Mouse (Mus musculus) left cerebral cortex, adult 18-20 months (tissue): ENCODE data around the gene Vps36. TPM values are rescaled to one million over a fixed set of nuclear protein-coding genes. Genes with fewer than 3 reads are reported as not detected.

Experiments
- DNase-seq, 2 experiments: peaks; one replicate each; pipeline ENCODE4 v3.0.0; 2021 to 2022; ENCODE audit warnings: low spot score in 2 of 2, mixed read lengths in 1 of 2
- total RNA-seq, 2 experiments: library from RNA; stranded (reverse); gene quantifications; 2 replicates each; pipeline ENCODE4 v1.2.3; 2021

Gene Vps36
- total RNA-seq, 2 experiments from 2014 or later, result 20.4 to 24.1 TPM

GRCm38 (mm10) chr8:22207535-22207934 lies 14.9 kb downstream of the Vps36 start:
- DNase-seq, result no peak

DNA sequence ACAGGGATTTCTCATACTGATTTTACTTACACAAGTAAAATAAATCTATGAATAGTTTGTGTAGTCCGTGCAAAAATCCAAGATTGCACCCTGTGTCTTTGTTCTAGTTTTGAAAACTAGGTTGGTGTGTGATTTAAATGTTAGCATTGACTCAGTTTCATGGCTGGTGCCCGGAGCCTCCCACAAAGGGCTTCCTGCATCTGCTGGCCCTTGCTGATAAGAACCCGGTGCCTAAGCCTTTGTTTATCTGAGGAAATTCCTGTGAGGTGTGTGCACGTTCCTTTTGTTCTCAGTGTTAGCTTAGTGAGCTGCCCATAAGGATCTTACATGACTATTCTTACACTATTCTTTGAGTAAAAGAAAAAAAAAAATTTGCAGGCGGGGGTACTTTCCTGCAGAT lies 16.4 kb downstream of the Vps36 start:
- DNase-seq, result no peak

GRCm38 (mm10) chr8:22214826-22215225 lies 22.2 kb downstream of the Vps36 start:
- no peak for DNase-seq

- DNase-seq, result no peak
Observed at GRCm38 (mm10) chr8:22226361-22226760, 33.8 kb downstream of the Vps36 start.

- DNase-seq, result peak in 1 of 2 experiments; percentile 9
Observed at GRCm38 (mm10) chr8:22227061-22227877, 34.7 kb downstream of the Vps36 start, which contains the start of gene Thsd1. Gene Thsd1, plus strand, starts transcription at chr8:22227313.

DNA sequence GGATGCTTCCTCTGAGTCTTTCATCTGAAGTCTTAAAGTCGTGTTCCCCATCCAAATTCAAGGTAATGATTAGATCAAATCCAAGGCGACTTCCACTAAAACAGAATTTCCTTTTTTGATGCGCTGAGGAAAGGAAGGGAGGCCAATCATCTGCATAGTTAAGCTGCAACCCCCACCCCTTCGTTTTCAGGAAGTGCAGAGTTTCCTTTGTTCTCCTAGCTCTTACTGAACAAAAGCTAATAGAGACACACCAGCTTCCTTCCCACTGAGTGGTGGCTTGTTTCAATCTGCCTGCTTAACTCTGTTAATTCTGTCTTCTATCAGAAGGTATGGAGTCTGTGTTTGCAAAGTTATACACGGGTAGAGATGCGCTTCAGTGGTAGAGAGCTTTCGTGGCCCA lies 36.0 kb downstream of the Vps36 start:
- DNase-seq, result no peak

DNA sequence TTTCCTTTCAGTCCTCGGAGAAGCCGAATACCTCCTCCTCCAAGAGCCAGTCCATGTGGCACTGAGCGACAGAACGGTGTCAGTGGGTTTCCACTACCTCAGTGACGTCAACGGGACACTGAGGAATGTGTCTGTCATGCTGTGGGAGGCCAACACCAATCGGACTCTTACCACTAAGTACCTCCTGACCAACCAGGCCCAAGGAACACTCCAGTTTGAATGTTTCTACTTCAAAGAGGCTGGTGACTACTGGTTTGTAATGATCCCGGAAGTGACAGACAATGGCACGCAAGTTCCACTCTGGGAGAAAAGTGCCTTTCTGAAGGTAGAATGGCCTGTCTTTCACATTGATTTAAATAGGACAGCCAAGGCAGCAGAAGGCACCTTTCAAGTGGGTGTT lies 50.4 kb downstream of the Vps36 start:
- no peak for DNase-seq

- DNase-seq, result no peak
Observed at GRCm38 (mm10) chr8:22245663-22246062, 53.1 kb downstream of the Vps36 start.

DNA sequence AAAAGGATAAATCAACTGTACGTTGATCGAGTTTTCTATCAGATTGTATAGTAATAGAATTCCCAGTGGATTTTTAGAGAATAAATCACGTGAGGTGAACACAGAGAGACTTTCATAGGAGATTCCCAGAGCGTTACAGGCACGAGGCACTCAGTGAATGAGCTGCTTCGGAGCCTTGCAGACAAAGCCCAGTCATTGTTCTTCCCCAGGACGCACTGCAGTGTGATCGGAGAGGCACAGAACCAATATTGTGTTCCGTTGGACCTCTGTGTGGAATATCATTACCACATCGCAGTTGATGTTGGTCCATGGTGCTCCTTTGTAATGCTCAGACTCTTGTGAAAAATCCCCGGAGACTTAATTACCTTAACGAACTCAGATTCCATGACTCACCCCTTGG lies 55.3 kb downstream of the Vps36 start:
- no peak for DNase-seq

- DNase-seq, result no peak
Observed at GRCm38 (mm10) chr8:22249080-22249479, 56.5 kb downstream of the Vps36 start.

GRCm38 (mm10) chr8:22258946-22259450 lies 66.4 kb downstream of the Vps36 start:
- no peak for DNase-seq

DNA sequence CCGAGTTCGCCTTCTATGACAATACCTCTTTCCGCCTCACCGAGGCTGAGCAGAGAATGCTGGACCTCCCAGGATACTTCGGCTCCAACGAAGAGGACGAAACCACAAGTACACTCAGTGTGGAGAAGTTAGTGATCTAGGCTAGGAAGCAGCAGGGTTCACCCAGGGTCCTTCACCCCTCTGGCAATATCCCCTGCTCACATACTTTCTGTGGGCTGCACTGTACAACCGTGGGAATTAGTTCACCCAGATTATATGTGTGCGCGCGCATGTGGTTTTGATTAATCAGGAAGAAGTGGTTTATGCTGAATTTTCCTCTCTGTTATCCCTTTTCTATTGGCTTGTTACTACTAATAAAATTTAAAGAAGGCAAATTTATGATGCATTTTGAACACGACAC lies 66.9 kb downstream of the Vps36 start:
- DNase-seq, result no peak

GRCm38 (mm10) chr8:22260091-22260722 lies 67.6 kb downstream of the Vps36 start:
- no peak for DNase-seq

DNA sequence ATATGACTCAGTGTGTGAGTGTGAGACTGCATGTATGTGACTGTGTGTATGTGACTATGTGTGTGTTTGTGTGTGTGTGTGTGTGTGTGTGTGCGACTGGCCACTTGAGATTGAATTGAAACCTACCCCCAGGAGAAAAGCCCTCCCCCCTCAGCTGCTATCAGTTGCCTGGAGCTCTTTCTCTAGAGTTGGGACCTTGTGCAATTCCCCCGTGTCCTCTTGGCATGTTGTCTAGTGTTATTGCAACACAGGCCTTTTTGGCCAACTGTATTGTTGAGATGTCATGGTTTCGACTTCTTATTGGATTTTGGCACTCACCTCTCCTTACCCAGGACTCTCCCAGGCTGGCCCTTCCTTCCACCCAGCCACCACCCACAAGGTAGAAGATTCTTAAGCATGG lies 69.7 kb downstream of the Vps36 start:
- no peak for DNase-seq

GRCm38 (mm10) chr8:22264292-22264691 lies 71.7 kb downstream of the Vps36 start:
- no peak for DNase-seq

DNA sequence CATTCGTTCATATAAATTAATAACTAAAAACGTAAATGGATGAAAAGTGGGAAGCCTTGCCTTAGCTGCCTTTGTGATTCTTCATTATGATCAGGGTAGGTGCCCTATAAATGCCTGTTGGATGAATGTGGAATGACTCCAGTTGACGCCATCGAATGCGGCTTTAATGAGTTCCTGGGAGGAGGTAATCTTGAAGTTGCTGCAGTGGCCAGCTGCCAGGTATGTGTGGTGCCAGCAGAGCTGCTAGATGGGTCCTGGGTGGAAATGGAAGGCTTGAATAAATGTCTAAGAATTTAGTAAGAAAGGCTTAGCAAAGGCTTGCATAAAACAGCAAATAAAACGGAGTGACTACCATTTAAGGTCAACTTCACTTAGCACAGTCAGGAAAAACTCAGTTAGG lies 72.2 kb downstream of the Vps36 start:
- DNase-seq, result no peak

DNA sequence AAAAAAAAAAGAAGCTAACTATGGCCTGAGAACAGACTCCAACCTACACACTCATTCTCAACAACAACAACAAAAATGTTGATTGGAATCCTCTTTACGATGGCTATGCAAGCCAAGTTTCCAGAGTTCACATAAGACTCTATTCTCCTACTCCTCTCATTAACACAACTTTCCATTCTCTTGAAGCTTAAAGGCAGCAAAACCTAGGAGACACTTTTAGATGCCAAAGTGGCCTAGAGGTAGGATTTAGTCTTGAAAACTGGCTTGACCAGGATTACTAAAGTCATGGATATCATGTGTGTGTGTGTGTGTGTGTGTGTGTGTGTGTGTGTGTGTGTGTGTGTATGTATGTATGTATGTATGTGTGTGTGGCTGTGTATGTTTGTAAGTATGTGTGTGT lies 72.6 kb downstream of the Vps36 start:
- DNase-seq, result no peak

DNA sequence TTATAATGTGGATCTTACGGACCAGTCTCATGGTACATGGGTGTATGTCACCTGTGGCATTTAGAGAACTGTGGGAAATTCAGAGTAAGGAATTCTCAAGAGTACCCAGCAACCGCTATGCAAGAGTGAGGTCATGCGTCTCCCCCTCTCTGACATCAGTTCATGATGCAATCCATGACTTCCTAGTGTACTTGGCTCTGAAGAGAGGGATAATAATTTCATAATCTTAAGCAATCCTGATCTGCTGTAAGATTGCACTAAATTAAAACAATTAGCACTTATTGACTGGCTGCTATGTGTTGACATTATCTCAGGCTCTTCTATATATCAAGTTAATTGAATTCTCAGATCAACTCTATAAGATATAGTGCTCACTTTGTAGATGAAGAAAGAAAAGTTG lies 74.2 kb downstream of the Vps36 start:
- no peak for DNase-seq
